Mouse (Mus musculus): ENCODE results near the gene Pdk3. TPM values are rescaled to one million over a fixed set of nuclear protein-coding genes. Genes with fewer than 3 reads are reported as not detected.

Gene Pdk3
- polyA plus RNA-seq, 1 experiment from 2014 or later = 68.9 TPM

DNA sequence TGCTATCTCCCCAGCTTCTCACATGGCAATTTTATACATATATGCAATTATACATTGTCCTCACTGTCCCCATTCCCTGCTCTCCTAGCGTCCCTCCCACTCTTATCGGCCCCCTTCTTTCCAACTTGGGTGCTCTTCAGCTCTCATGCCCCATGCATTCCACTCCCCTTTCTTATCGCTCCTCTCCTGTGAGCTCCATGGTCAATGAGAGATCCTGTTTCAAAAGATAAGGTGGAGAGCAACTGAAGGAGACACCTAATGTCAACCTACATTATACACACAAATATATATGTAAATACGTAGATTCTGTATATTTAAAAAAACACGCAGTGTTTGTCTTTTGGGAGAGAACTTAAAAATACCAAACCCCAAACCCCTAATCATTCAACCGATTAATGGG lies 81.4 kb downstream of the Pdk3 start:
- WGBS = 80% methylated on average over 6 of the region's 6 CpGs
- Histone ChIP-seq H3K9ac (no peak overlapping the region), H3K4me1 (ENCODE audit: insufficient read depth) (no peaks in the 10 kb centered on the region), H3K27me3 (ENCODE audit: insufficient read depth, low read length) (no peaks in the 10 kb centered on the region), H3K4me2 (no peak overlapping the region), H3K36me3 (ENCODE audit: insufficient read depth) (no peaks in the 10 kb centered on the region), H3K9me3 (ENCODE audit: low read depth, low read length) (no peaks in the 10 kb centered on the region), H3K4me3 (ENCODE audit: low read depth, low read length) (no peak overlapping the region), H3K27ac (ENCODE audit: low read depth) (no peak overlapping the region)
- no peak for ATAC-seq (ENCODE audit: insufficient read depth)
- no peak for DNase-seq
- TF ChIP-seq CTCF (IDR thresholded peaks at IDR 0.05; ENCODE audit: low read depth) = no peak

DNA sequence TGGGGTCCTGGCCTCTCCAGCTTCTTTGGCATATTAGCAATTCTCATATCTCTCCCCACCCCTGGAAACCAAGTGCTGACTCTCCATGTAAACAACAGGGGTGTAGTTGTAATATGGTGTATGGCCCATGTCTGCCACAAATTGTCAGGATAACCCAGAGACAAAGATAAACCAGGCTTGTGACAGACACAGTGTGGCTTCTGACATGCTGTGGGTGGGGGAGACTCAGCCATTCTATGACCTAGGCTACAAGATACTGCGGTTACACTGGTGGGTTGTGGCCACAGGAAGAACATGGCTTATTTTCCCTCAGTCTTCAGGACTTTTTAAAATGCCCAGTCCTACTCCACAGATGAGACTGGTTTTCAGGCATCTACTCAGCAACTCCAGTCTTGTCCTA lies 82.8 kb downstream of the Pdk3 start:
- Histone ChIP-seq H3K4me2 (no peak overlapping the region), H3K4me3 (ENCODE audit: low read depth, low read length) (no peak overlapping the region), H3K27me3 (ENCODE audit: insufficient read depth, low read length) (no peaks in the 10 kb centered on the region), H3K36me3 (ENCODE audit: insufficient read depth) (no peaks in the 10 kb centered on the region), H3K4me1 (ENCODE audit: insufficient read depth) (no peaks in the 10 kb centered on the region), H3K27ac (ENCODE audit: low read depth) (no peak overlapping the region), H3K9ac (no peak overlapping the region), H3K9me3 (ENCODE audit: low read depth, low read length) (no peaks in the 10 kb centered on the region)
- DNase-seq (no peak), ATAC-seq (ENCODE audit: insufficient read depth) (no peak)
- no peak for TF ChIP-seq CTCF (IDR thresholded peaks at IDR 0.05; ENCODE audit: low read depth)
- WGBS = 86% methylated on average over 1 of the region's 1 CpGs

DNA sequence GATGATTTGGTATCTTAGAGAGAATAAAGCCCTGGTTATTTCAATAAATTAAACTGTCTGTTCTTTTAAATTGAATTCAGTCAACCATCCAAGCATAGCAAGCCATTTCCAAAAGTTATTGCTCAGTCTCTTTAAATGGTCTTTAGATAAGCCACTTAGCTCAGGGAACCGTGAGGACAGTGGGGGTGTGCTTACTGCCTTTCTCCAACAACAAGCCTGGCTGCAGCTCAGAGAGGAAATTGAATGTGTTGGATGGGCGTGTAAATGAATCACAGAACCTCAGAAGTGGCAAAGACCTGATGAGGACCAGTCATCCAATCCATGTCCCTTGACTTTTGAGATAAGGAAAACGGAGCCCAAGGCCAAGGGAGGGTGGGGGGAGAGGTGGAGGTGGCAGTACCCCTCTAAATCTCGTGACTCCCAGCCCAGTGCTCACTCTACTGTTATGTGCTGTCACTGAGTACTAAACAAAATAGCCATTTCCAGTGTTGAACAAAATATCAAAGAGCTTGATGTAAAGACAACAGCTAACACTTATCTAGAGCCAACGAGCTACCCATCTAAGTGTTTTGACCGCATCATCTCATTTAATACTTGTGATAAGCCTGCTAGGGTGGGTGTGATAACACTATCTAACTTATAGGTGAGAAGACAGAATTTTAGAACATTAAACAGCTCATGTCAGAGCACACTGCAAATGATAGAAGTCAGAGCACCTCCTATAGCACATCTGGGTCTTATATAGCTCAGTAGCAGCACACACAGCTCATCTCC lies 98.8 kb downstream of the Pdk3 start:
- TF ChIP-seq CTCF (IDR thresholded peaks at IDR 0.05; ENCODE audit: low read depth) = no peak
- no peak overlapping the region for H3K4me3 ChIP-seq (ENCODE audit: low read depth, low read length)
- H3K9ac ChIP-seq = no peak overlapping the region
- H3K9me3 ChIP-seq (ENCODE audit: low read depth, low read length) = no peaks in the 10 kb centered on the region
- DNase-seq (no peak), ATAC-seq (ENCODE audit: insufficient read depth) (no peak)
- no peaks in the 10 kb centered on the region for H3K4me1 ChIP-seq (ENCODE audit: insufficient read depth)
- no peak overlapping the region for H3K27ac ChIP-seq (ENCODE audit: low read depth)
- H3K27me3 ChIP-seq (ENCODE audit: insufficient read depth, low read length) = no peaks in the 10 kb centered on the region
- H3K4me2 ChIP-seq = no peak overlapping the region
- no peaks in the 10 kb centered on the region for H3K36me3 ChIP-seq (ENCODE audit: insufficient read depth)
- 59% methylated on average over 6 of the region's 6 CpGs for WGBS

DNA sequence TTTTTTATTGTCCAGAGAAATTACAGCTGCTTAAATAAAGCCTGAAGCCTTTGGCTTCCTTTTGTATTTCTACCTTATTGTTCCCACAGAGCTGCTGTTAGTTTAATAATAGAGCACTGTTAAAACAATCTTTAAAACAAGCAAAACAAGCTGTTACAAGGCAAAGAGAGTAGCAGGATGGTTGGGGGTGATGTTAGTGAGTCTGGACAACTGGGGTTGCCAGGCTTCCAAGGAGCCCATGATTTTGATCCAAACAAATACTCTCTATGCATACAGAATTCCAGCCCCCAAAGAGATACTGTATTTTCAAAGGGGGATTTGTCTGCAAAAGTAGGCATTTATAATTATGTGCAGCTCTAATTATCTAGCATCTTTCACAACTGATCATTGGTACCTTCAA lies 99.6 kb downstream of the Pdk3 start:
- no peaks in the 10 kb centered on the region for H3K36me3 ChIP-seq (ENCODE audit: insufficient read depth)
- H3K4me1 ChIP-seq (ENCODE audit: insufficient read depth) = no peaks in the 10 kb centered on the region
- ATAC-seq (ENCODE audit: insufficient read depth) (no peak), DNase-seq (no peak)
- H3K9me3 ChIP-seq (ENCODE audit: low read depth, low read length) = no peaks in the 10 kb centered on the region
- TF ChIP-seq CTCF (IDR thresholded peaks at IDR 0.05; ENCODE audit: low read depth) = no peak
- H3K9ac ChIP-seq = no peak overlapping the region
- H3K27me3 ChIP-seq (ENCODE audit: insufficient read depth, low read length) = no peaks in the 10 kb centered on the region
- H3K4me3 ChIP-seq (ENCODE audit: low read depth, low read length) = no peak overlapping the region
- H3K27ac ChIP-seq (ENCODE audit: low read depth) = no peak overlapping the region
- no peak overlapping the region for H3K4me2 ChIP-seq

DNA sequence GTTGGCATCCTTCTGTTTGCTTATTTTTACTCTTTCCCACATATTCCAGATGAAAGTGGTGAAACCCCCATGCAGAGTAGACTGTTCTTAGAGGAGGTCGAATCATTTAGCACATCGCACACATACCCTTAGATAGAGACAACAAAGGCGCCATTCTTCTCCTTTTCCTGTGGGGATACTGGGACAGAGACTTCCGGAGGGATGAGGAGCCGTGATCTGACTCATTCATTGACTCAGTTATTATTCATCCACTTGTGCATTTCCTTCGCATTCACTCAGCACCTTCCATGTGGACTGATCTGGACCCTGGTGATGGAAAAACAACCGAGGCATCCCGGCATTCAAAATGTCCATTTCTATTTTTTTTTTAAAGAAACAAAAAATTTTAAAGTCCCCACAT lies 101.1 kb downstream of the Pdk3 start:
- H3K9ac ChIP-seq = no peak overlapping the region
- H3K4me3 ChIP-seq (ENCODE audit: low read depth, low read length) = no peak overlapping the region
- ATAC-seq (ENCODE audit: insufficient read depth) = no peak
- no peaks in the 10 kb centered on the region for H3K4me1 ChIP-seq (ENCODE audit: insufficient read depth)
- DNase-seq = no peak
- TF ChIP-seq CTCF (IDR thresholded peaks at IDR 0.05; ENCODE audit: low read depth) = no peak
- H3K36me3 ChIP-seq (ENCODE audit: insufficient read depth) = no peaks in the 10 kb centered on the region
- no peaks in the 10 kb centered on the region for H3K9me3 ChIP-seq (ENCODE audit: low read depth, low read length)
- no peak overlapping the region for H3K4me2 ChIP-seq
- H3K27ac ChIP-seq (ENCODE audit: low read depth) = no peak overlapping the region
- WGBS = 81% methylated on average over 8 of the region's 8 CpGs
- H3K27me3 ChIP-seq (ENCODE audit: insufficient read depth, low read length) = no peaks in the 10 kb centered on the region

DNA sequence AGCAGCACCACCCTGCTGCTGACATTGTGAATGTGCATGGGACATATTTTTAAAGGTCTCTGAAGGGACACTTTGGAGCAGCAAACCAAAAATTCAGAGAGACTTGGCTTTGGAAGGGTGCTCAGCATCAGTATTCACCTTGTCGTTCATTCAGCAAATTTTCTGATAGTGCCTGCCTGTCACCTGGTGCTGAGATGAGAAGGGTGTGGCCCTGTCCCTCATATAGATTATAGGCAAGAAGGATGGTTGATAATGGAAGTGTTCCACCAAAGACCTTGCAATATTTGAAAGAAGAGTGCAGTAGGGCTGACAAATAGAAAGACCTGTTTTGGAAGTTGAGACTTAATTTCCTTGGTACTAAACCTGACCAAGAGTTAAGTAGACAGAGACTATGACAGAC lies 102.5 kb downstream of the Pdk3 start:
- H3K4me1 ChIP-seq (ENCODE audit: insufficient read depth) = no peaks in the 10 kb centered on the region
- TF ChIP-seq CTCF (IDR thresholded peaks at IDR 0.05; ENCODE audit: low read depth) = no peak
- no peaks in the 10 kb centered on the region for H3K36me3 ChIP-seq (ENCODE audit: insufficient read depth)
- no peaks in the 10 kb centered on the region for H3K9me3 ChIP-seq (ENCODE audit: low read depth, low read length)
- no peak for ATAC-seq (ENCODE audit: insufficient read depth)
- DNase-seq = no peak
- no peak overlapping the region for H3K9ac ChIP-seq
- H3K27me3 ChIP-seq (ENCODE audit: insufficient read depth, low read length) = no peaks in the 10 kb centered on the region
- WGBS = 95% methylated on average over 1 of the region's 1 CpGs
- H3K27ac ChIP-seq (ENCODE audit: low read depth) = no peak overlapping the region
- H3K4me2 ChIP-seq = no peak overlapping the region
- no peak overlapping the region for H3K4me3 ChIP-seq (ENCODE audit: low read depth, low read length)

Other genes with a start within 250 kb of the Pdk3 start
- 25.0 and 26.2 TPM in 2 replicates for gene Pola1, start 200.0 kb downstream of the Pdk3 start, polyA plus RNA-seq (2014; fragmentation: Nextera tagmentation; extraction: Ambion mirVana)
- gene Pcyt1b, start 177.3 kb downstream of the Pdk3 start, polyA plus RNA-seq (2014; fragmentation: Nextera tagmentation; extraction: Ambion mirVana) = 1.1 and 1.5 TPM in 2 replicates
- gene AU015836, start 136.5 kb upstream of the Pdk3 start, polyA plus RNA-seq (2014; fragmentation: Nextera tagmentation; extraction: Ambion mirVana) = not detected in 2 replicates

Data from lung, embryonic 14.5 days (tissue).